Mouse (Mus musculus) gonadal fat pad, adult 2 months (tissue): Measurements from ENCODE around the gene Ugt1a10. TPM values are rescaled to one million over a fixed set of nuclear protein-coding genes. Genes with fewer than 3 reads are reported as not detected.
A peak's percentile ranks its signal among the peaks of the same experiment; 100 is the strongest.
"Not testable (repeated sequence)": the region's sequence is repeated elsewhere in the genome, so short reads cannot be mapped to it uniquely, and the experiment has no call there.

ENCODE experiments used
- DNase-seq: peaks from one replicate; pipeline ENCODE4 v3.0.0-alpha.2; 2012; ENCODE audit warnings: low read depth
- polyA plus RNA-seq: library from polyadenylated mRNA; depleted of rRNA; stranded (reverse); fragments of >200 nt; gene quantifications from 2 replicates; pipeline ENCODE4 v1.2.3, GENCODE M21; 2012

The Ugt1a10 gene
- polyA plus RNA-seq, 1 experiment = not detected

GRCm38 (mm10) chr1:88214462-88214952 is 159.3 kb downstream of the Ugt1a10 start:
- no peak for DNase-seq

- DNase-seq = no peak
These were observed 160.5 kb downstream of the Ugt1a10 start for GRCm38 (mm10) chr1:88215466-88216380.

DNA sequence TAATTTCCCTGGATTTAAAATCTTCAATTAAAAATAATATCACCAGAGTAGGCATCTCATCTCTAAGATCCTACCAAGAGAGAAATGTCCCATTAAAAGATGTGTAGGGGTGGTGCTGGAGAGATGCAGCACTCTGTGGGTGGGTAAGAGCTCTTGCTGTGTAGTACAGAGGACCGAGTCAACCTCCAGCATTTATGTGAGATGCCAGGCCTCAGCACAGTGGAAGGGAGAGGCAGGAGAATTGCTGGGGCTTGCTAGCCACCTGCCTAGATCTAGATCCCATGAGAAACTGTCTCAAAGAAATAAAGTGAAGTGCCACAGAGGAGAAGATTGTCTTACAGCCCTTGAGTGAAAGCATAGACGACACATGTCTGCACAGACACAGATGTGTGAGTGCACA is 161.4 kb downstream of the Ugt1a10 start:
- no peak for DNase-seq

DNA sequence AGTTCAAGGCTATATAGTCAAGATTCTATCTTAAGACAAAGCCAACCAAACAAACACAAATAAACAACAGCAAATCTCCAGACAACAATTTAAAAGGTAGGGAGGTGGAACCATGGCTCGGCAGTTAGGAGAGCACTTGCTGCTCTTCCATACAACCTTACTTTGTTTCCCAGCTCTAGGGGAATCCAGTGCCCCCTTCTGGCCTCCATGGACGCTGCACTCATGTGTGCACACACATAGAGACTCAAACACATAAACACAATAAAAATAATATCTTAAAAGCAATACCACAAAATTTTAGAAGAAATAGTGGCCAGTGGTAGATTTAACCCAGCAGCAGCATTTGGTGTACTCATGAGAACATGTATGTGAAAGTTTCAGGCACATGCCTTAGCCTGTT is 162.0 kb downstream of the Ugt1a10 start:
- DNase-seq = no peak

DNA sequence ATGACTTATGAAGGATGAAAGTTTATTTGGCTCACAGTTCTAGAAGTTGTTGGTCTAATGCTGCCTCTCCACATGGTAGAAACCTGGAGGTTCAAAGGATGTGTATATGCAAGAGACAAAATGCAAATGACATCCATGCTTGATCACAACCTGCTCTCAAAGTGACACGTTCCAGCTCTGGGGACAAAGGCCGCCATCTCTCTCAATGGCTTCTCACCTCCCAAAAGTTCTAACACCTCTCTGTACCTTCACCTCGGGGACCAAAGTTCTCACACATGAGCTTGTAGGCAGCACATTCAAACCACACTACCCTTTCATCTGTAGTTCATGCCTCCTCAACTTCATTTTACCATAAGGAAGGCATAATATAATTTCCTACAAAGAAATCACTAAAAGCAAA is 162.4 kb downstream of the Ugt1a10 start:
- DNase-seq = no peak

DNA sequence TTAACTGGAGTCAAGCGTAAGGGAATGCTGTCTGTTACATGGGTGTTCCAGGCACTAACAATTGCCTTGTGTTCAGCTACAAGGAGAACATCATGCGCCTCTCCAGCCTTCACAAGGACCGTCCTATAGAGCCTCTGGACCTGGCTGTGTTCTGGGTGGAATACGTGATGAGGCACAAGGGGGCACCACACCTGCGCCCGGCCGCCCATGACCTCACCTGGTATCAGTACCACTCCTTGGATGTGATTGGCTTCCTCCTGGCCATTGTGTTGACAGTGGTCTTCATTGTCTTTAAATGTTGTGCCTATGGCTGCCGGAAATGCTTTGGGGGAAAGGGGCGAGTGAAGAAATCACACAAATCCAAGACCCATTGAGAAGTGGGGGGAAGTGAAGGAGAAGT is 162.9 kb downstream of the Ugt1a10 start:
- DNase-seq = no peak

GRCm38 (mm10) chr1:88218591-88218990 is 163.4 kb downstream of the Ugt1a10 start:
- no peak for DNase-seq

GRCm38 (mm10) chr1:88219054-88219453 is 163.9 kb downstream of the Ugt1a10 start:
- no peak for DNase-seq

- DNase-seq = peak; percentile 94
These were observed 165.1 kb downstream of the Ugt1a10 start for GRCm38 (mm10) chr1:88220336-88220735.

- DNase-seq = no peak
These were observed 167.0 kb downstream of the Ugt1a10 start for GRCm38 (mm10) chr1:88222216-88222615.

- DNase-seq = not testable (repeated sequence)
These were observed 167.9 kb downstream of the Ugt1a10 start for GRCm38 (mm10) chr1:88223011-88223515.

GRCm38 (mm10) chr1:88223591-88223990 is 168.4 kb downstream of the Ugt1a10 start:
- no peak for DNase-seq

- DNase-seq = peak; percentile 99
These were observed 169.0 kb downstream of the Ugt1a10 start for GRCm38 (mm10) chr1:88224029-88224776.

DNA sequence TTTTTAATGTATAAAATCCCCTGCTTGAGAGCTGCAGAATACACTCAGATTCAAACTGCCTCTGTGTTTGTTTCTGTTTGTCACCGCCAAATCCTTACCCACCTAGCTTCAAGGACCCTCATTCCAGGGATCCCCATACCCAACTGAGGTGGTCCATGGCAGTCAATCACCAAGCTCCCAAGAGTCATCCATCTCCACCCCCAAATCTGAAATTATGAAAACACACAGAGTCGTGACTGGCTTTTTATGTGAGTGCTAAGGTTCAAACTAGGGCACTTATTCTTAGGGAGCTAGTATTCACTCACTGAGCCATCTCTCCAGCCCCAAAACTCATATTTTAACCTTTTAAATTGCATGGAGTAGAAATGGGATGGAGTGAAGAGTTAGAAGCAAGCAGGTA is 170.1 kb downstream of the Ugt1a10 start:
- not testable (repeated sequence) for DNase-seq

DNA sequence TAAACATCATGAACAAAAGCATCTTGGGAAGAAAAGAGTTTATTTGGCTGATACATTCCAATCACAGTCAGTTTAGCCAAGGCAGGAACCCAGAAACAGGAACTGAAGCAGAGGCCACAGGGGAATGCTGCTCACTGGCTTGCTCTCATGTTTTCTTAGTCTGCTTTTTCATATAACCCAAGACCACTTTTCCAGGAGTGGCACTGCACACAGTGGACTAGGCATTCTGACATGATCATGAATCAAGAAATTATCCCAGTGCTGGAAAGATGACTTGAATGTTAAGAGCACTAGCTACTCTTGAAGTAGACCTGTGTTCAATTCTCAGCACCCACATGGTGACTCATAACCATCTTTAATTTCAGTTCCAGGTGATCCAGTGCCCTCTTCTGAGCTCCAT is 170.6 kb downstream of the Ugt1a10 start:
- no peak for DNase-seq

- DNase-seq = no peak
These were observed 171.6 kb downstream of the Ugt1a10 start, which contains the start of gene Mroh2a for GRCm38 (mm10) chr1:88226670-88227379. Mroh2a (plus strand) TSS chr1:88226986.

- DNase-seq = no peak
These were observed 172.3 kb downstream of the Ugt1a10 start for GRCm38 (mm10) chr1:88227482-88227881.

GRCm38 (mm10) chr1:88228121-88228520 is 172.9 kb downstream of the Ugt1a10 start:
- no peak for DNase-seq

DNA sequence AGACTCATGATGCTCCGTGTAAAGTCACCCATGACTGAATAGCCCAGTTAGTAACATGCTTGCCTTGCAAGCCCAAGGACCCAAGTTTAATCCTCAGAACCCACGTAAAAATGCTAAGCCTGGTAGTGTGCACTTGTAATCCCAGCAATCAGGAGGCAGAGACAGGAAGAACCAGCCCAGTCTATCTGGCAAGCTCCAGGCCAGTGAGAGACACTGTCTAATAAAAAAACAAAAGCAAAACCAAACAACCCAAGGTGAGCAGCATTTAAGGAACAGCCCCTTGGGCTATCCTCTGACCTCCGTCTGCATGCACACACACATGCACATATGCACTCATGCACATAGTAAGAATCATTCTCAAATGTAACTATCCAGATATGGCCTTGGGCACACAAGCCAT is 174.4 kb downstream of the Ugt1a10 start:
- DNase-seq = no peak

GRCm38 (mm10) chr1:88229986-88230385 is 174.8 kb downstream of the Ugt1a10 start:
- DNase-seq = no peak

GRCm38 (mm10) chr1:88230421-88230820 is 175.2 kb downstream of the Ugt1a10 start:
- no peak for DNase-seq
